Mouse (Mus musculus) G1E (cell line): Measurements from ENCODE around the gene S1pr5. TPM values are rescaled to one million over a fixed set of nuclear protein-coding genes. Genes with fewer than 3 reads are reported as not detected.

ENCODE experiments used
- ATAC-seq: 2 replicates; pipeline ENCODE4 v1.8.0; 2016; ENCODE audit warnings: mild to moderate bottlenecking; ENCODE audit not compliant: insufficient number of reproducible peaks, poor library complexity, low FRiP score, severe bottlenecking; ENCODE audit errors: extremely low read depth
- DNase-seq: peaks from one replicate; pipeline ENCODE4 v3.0.0; 2012; ENCODE audit warnings: low spot score
- H3K27me3 ChIP-seq: 2 replicates; pipeline ENCODE4 v1.6.1; 2012; ENCODE audit warnings: mild to moderate bottlenecking, low read length, inconsistent platforms; ENCODE audit not compliant: insufficient read depth
- H3K36me3 ChIP-seq: replicated peaks from 2 replicates; pipeline ENCODE3; 2012; ENCODE audit warnings: mild to moderate bottlenecking, inconsistent platforms
- H3K4me1 ChIP-seq: 2 replicates; pipeline ENCODE4 v1.6.1; 2012; ENCODE audit warnings: low read depth, low read length, inconsistent platforms, mixed read lengths; ENCODE audit not compliant: insufficient read depth
- H3K4me3 ChIP-seq: 2 replicates; pipeline ENCODE4 v1.5.1; 2012; ENCODE audit warnings: low read depth, mild to moderate bottlenecking, inconsistent platforms, low read length, moderate library complexity, mixed read lengths
- H3K9me3 ChIP-seq: replicated peaks from 2 replicates; pipeline ENCODE4 v1.6.1; 2012; ENCODE audit warnings: inconsistent platforms
- CTCF ChIP-seq: IDR thresholded peaks from 2 replicates; pipeline ENCODE4 v1.5.1; 2012; ENCODE audit warnings: low read depth, low read length, inconsistent platforms, mixed read lengths
- GATA1 ChIP-seq: IDR thresholded peaks from 2 replicates; pipeline ENCODE4 v1.6.1; 2012; ENCODE audit warnings: borderline replicate concordance, low read length, inconsistent platforms, mixed read lengths
- GATA2 ChIP-seq: IDR thresholded peaks from 2 replicates; pipeline ENCODE4 v1.6.1; 2012; ENCODE audit warnings: low read depth, low read length, inconsistent platforms, borderline replicate concordance
- POLR2AphosphoS5 ChIP-seq: IDR thresholded peaks from 2 replicates; pipeline ENCODE4 v1.6.1; 2012; ENCODE audit warnings: low read depth, low read length, inconsistent platforms; ENCODE audit not compliant: insufficient replicate concordance
- TAL1 ChIP-seq: conservative IDR thresholded peaks from 2 replicates; pipeline ENCODE4 v1.6.1; 2012; ENCODE audit warnings: low read depth, low read length, inconsistent platforms, mixed read lengths
- polyA plus RNA-seq: library from polyadenylated mRNA; stranded (reverse); fragments of >175 nt; gene quantifications from 2 replicates; pipeline ENCODE4 v1.2.3, GENCODE M21; 2012
- total RNA-seq, 2 experiments: library from RNA; stranded (forward) in 1 of 2; stranded (reverse) in 1 of 2; fragments of 200-1000 nt in 1 of 2; fragments of >200 nt in 1 of 2; fragmentation: Nextera tagmentation in 1 of 2; gene quantifications; 2 replicates each; pipeline ENCODE4 v1.2.3; 2014 to 2017

The S1pr5 gene
- total and polyA plus RNA-seq, 3 experiments: 0.11 TPM; not detected in 2

DNA sequence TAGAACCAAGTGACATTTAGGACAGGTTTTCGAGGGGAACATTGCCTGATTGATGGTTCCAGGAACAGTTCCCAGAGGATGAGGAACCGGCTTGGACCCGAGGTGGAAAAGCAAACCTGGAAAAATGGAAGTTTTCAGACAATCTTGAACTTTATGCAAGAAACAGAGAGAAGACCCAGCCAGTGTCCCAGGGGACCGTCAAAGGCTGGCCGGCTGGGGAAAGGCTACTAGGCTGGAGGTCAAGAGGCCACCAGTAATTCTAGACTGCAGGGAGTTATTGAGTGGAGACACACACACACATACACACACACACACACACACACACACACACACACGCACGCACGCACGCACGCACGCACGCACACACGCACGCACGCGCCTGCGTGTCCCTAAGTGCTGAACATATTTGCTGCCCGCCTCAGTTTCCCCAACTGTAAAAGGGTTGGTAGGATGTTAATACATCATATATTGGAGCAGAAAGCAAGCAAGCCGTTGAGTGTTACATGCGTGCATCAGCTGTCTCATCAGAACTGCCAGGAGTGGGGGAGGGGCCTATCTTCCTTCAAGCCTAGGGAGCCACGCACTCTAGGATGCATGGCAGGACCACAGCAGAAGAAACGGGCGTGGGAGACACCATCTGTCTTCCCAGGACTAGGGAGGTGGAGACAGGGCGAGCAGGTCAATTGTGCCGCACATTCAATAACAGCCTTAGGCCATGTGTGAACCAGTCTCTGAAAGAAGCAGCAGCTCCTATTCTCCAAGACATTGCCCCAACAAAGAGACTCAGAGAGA lies 32.0 kb downstream of the S1pr5 start:
- Histone ChIP-seq H3K4me1 (peaks cover 8% of the 10 kb centered on the region), H3K27me3 (peaks cover 17% of the 10 kb centered on the region; the same call in 1 of the 2 replicates), H3K9me3 (no peaks in the 10 kb centered on the region), H3K36me3 (no peaks in the 10 kb centered on the region), H3K4me3 (no peak overlapping the region)
- ATAC-seq (no peak), DNase-seq (no peak)
- TF ChIP-seq GATA2 (no peak), GATA1 (no peak), CTCF (no peak), TAL1 (no peak), POLR2AphosphoS5 (no peak)

DNA sequence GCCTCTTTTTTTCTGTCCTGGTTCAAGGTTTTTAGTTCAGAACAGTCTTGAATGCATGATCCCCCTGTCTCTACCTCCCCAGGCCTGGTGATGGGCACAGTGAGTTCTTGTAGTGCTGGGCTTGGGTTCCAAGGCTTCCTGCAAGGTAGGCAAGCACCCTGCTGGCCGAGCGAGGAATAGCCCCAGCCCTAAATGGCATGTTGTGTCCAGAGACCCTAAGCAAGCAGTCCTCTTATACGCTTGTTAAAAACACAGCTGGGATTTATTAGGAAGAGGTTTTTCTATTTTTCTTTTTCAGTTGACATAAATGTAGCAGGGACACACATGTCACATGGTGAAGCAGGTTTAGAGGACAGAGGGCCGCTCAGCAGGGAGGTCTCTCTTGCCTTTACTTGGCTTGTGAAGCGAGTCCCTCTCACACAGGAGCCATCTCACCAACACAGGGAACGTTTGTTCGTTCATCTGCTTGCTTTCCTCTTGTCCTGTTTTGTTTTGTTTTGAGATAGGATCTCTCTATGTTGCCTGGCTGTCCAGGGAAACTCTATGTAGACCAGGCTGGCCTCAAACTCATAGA lies 34.5 kb downstream of the S1pr5 start:
- no peak for DNase-seq
- Histone ChIP-seq H3K4me3 (no peak overlapping the region), H3K4me1 (no peaks in the 10 kb centered on the region; the same call in 1 of the 2 replicates), H3K27me3 (peaks cover 26% of the 10 kb centered on the region), H3K9me3 (no peaks in the 10 kb centered on the region), H3K36me3 (peaks cover 4% of the 10 kb centered on the region)
- no peak for ATAC-seq
- no peak for TF ChIP-seq POLR2AphosphoS5
- TF ChIP-seq CTCF: peak; percentile 40; the same call in 1 of the 2 replicates

DNA sequence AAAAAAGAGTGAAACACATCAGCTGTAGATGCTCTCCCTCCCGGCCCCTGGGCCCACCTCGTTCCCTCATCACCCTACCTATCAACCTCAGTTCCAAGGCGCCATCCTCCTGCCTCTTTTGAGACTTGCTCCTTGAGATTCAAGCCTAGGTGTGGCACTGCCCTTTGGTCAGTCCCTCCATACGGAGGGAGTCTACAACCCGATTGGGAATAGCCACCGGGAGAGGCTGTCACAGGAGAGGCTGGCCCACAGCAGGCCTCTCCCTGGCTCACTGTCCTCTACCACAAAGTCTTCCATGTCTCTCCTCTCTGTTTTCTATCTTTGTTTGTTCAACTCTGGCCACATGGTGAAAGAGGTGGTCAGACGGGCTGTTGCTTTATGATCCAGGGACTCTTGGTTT lies 36.6 kb downstream of the S1pr5 start:
- H3K4me1 ChIP-seq: no peaks in the 10 kb centered on the region; the same call in 1 of the 2 replicates
- H3K27me3 ChIP-seq: peaks cover 28% of the 10 kb centered on the region
- no peak for ATAC-seq
- no peak for TF ChIP-seq POLR2AphosphoS5
- TF ChIP-seq CTCF: no peak
- no peak for TF ChIP-seq TAL1
- peaks cover 4% of the 10 kb centered on the region for H3K36me3 ChIP-seq
- no peak overlapping the region for H3K4me3 ChIP-seq
- no peak for DNase-seq
- no peaks in the 10 kb centered on the region for H3K9me3 ChIP-seq

GRCm38 (mm10) chr9:21210821-21211220 lies 37.4 kb downstream of the S1pr5 start:
- TF ChIP-seq GATA1: no peak
- no peak for TF ChIP-seq POLR2AphosphoS5
- TF ChIP-seq TAL1: no peak
- TF ChIP-seq CTCF: no peak
- no peak for TF ChIP-seq GATA2
- peaks cover 26% of the 10 kb centered on the region for H3K27me3 ChIP-seq
- H3K36me3 ChIP-seq: peaks cover 6% of the 10 kb centered on the region
- H3K9me3 ChIP-seq: no peaks in the 10 kb centered on the region
- no peaks in the 10 kb centered on the region for H3K4me1 ChIP-seq
- DNase-seq: no peak
- H3K4me3 ChIP-seq: no peak overlapping the region
- no peak for ATAC-seq

DNA sequence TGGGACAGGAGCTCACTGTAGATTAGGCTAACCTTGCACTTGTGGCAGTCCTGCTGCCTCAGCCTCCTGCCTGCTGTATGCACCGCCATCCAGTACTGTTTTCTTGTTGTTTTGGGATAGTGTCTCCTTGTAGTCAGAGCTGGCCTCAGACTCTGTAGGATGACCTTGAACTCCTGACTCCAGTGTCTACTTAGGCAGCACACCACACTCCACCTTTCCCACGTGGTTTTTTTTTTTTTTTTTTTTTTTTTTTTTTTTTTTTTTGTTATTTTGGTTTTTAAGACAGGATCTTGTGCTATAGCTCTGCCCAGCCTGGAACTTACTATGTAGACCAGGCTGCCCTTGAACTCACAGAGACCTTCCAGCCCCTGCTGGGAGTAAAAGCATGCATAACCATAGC lies 39.6 kb downstream of the S1pr5 start:
- H3K36me3 ChIP-seq: peaks cover 9% of the 10 kb centered on the region
- DNase-seq (no peak), ATAC-seq (no peak)
- H3K27me3 ChIP-seq: peaks cover 26% of the 10 kb centered on the region
- no peaks in the 10 kb centered on the region for H3K9me3 ChIP-seq
- TF ChIP-seq GATA1 (no peak), GATA2 (no peak), CTCF (no peak), TAL1 (no peak), POLR2AphosphoS5 (no peak)
- H3K4me1 ChIP-seq: peaks cover 11% of the 10 kb centered on the region
- no peak overlapping the region for H3K4me3 ChIP-seq

DNA sequence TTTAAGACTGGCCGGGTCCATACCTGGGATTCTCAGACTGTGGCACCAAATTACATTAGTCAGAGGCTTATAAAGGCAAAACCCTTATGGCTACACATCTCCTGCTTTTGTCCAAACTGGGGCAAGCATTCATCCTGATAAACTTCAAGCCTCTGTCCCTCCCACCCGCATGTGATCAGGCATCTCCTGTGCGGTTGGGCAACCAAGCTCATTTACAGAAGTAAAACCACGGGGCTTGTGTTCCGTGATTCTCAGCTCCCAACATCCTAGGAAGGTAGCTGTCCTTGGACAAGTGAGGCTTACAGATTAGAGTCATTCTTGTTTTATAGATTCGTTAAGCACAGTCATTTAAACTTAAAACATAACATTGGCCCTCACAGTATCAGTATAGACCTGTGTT lies 41.4 kb downstream of the S1pr5 start:
- no peak for TF ChIP-seq GATA2
- Histone ChIP-seq H3K4me3 (no peak overlapping the region), H3K4me1 (peaks cover 11% of the 10 kb centered on the region), H3K36me3 (peaks cover 9% of the 10 kb centered on the region), H3K9me3 (no peaks in the 10 kb centered on the region), H3K27me3 (peaks cover 21% of the 10 kb centered on the region)
- no peak for ATAC-seq
- no peak for DNase-seq

DNA sequence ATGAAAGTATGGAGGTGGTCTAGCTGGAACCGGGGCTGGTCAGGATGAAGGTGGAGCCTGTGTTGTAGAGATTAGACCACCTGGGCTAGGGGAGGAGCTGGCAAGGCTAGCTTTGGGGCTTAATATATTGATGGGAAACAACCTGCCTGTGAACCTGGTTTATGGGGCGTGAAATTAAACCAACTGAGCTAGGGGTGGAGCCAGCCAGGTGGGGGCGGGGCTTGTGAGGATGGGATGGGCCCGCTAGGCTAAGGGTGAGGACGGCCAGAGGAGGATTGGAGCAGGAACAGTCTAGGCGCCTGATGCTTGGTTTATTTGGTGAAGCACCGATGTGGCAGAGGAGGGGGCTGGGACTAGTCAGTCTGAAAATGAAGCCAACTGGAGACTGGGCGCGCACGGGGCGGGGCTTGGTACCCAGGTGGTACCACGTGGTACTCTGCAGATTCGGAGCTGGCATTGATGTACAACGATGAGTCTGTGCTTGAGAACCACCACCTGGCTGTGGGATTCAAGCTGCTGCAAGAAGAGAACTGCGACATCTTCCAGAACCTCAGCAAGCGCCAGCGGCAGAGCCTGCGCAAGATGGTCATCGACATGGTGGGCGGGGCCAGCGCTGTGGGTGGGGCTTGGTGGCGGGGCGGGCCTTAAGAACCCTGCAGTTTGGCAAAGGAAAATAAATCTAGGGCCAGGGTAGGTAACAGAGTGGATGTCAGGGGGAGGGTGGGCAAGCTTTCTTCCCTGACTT lies 43.5 kb downstream of the S1pr5 start:
- H3K27me3 ChIP-seq: peaks cover 12% of the 10 kb centered on the region; the same call in 1 of the 2 replicates
- DNase-seq (no peak), ATAC-seq (no peak)
- H3K36me3 ChIP-seq: peaks cover 6% of the 10 kb centered on the region
- H3K4me3 ChIP-seq: no peak overlapping the region
- TF ChIP-seq CTCF (no peak), GATA1 (no peak), TAL1 (no peak), GATA2 (no peak), POLR2AphosphoS5 (no peak)
- H3K9me3 ChIP-seq: no peaks in the 10 kb centered on the region
- peaks cover 11% of the 10 kb centered on the region for H3K4me1 ChIP-seq
